Mouse (Mus musculus): Measurements from ENCODE around the gene Ucn.

DNA sequence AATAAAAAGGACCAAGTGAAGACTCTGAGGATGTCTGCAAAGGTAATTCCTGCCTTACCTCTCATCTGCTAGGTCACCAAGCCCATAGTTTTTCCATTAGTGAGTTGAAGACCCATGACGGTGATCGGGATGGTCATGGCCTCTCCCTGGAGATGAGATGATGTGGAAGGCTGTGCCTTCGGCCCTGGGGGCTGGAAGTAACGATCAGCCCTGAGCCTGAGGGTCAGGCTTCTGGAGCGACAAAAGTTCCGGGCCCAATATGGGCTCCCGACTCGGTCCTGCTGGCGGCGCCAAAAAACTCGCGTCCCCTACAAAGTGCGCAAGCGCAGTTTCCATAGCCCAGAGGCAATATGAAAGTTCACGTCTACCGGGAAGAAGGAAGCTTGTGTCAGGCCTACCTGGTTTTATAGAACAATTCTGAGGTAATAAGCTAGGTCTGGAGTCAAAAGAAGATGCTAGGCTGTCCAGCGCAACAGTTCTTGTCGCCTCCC is 30.6 kb downstream of the Ucn start, which contains the start of gene Slc30a3:
- TF ChIP-seq CTCF (IDR thresholded peaks at IDR 0.05; ENCODE audit: low read depth) (no peak), EP300 (IDR thresholded peaks at IDR 0.05; ENCODE audit: low read depth) (no peak)

All from heart, postnatal 0 days (tissue).